Mouse (Mus musculus): ENCODE results near the gene Evi5l. TPM values are rescaled to one million over a fixed set of nuclear protein-coding genes. Genes with fewer than 3 reads are reported as not detected.

The Evi5l gene
- total RNA-seq, 2 experiments from 2014 or later, result 29.6 to 46.0 TPM

DNA sequence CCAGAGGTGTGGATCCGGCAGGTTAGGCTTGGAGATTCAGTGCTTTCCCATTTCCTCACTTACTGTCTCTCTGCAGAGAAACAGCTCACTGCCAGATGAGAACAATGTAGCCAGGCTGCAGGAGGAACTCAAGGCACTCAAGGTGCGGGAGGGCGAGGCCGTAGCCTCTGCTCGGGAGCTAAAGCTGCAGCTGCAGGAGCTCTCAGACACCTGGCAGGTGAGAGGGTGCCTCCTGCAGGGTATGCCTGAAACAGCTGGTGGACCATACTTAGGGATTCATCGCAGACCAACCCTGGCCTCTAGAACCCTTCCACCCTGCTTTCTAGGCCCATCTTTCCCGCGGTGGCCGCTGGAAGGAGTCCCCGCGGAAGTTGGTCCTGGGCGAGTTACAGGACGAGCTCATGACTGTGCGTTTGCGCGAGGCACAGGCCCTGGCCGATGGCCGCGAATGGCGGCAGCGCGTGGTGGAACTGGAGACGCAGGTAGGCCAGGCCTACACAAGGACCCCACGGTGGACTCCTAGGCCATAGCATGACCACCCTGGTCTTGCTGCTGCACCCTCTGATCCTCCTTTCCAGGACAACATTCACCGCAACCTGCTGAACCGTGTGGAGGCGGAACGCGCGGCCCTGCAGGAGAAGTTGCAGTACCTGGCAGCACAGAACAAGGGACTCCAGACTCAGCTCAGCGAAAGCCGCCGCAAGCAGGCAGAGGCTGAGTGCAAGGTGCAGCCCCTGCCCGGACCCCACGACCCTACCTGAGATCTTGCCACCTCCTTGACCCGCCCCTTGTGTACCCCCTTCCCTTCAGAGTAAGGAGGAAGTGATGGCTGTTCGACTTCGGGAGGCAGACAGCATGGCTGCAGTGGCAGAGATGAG is 39.1 kb downstream of the Evi5l start:
- no peak for DNase-seq

DNA sequence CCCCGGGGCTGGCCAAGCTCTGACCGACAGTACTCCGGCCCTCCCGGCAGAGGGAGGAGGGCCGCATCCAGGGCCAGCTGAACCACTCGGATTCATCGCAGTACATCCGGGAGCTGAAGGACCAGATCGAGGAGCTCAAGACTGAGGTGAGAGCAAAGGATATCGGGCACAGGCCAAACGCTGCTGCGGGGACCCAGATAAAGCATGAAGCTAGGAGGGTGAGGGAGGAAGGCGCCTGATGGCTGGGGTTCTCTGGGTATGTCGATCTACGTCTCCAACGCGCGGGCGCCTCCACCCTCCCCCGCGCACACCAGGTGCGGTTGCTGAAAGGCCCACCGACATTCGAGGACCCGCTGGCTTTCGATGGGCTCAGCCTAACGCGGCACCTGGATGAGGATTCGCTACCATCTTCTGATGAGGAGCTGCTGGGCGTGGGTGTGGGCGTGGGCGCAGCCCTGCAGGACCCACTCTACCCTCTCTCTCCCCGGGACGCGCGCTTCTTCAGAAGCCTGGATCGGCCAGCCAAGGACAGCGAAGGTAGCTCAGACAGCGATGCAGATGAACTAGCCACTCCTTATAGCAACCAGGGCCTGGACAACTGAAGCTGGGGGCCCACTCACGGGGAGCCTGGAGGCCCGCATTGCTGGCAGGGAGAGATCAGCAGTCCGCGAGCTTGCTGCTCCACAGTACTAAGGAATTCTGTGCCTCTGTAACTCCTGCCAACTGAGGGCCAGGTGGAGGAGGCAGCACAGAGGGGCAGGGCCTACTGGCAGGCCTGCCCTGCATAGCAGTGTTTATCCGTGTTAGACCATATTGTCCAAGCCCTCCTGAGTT is 40.0 kb downstream of the Evi5l start:
- DNase-seq, result no peak

DNA sequence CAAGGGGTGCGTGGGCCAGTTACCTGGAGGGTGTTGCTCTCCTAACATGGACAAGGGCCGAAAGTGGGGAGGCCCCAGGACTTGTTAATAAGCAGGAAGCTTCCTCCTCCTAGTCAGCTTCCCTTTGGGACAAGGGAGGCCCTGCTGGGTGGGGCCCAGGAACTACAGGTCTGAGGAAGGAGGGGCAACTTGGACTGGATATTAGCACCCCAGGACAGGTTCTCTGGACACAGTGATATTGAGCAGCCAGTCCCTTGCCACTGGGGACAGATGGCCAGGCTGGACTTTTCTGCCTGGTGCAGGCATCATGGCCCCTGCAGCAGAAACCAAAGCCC is 40.6 kb downstream of the Evi5l start:
- DNase-seq, result no peak

DNA sequence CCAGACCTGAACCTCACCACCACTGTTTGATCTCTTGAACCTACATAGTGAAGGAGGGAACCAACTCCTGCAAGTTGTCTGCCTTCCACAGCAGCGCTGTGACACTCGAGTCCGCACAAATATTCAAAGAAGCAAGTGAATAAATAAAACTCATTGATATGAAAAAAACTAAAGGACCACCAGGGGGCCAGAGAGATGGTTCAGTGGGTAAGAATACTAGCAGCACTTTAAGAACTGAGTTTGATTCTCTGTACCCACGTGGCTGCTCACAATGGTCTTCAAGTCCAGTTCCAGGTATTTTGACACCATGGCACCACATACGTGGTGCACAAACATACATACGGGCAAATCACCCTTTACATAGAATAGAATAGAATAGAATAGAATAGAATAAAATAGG is 44.7 kb downstream of the Evi5l start:
- DNase-seq, result no peak

DNA sequence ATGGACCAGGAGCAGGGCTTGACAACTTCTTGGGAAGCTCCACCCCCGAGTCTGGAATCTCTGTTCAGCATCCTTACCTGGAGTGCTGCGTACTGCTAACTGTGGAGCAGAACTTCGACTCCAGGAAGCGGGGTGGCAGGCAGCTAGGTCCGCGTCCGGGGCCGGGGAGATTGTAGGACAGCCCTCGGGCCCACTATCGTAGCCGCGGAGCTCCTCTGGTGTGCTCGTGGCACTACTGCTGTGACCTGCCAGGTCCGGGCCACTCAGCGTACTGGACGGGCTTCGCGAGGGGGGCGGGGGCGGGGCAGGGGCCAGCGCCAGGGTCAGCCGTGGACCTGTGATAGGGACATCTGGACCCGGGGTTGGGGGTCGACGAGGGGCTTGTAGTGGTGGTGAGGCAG is 46.4 kb downstream of the Evi5l start:
- peak; percentile 44 for DNase-seq

DNA sequence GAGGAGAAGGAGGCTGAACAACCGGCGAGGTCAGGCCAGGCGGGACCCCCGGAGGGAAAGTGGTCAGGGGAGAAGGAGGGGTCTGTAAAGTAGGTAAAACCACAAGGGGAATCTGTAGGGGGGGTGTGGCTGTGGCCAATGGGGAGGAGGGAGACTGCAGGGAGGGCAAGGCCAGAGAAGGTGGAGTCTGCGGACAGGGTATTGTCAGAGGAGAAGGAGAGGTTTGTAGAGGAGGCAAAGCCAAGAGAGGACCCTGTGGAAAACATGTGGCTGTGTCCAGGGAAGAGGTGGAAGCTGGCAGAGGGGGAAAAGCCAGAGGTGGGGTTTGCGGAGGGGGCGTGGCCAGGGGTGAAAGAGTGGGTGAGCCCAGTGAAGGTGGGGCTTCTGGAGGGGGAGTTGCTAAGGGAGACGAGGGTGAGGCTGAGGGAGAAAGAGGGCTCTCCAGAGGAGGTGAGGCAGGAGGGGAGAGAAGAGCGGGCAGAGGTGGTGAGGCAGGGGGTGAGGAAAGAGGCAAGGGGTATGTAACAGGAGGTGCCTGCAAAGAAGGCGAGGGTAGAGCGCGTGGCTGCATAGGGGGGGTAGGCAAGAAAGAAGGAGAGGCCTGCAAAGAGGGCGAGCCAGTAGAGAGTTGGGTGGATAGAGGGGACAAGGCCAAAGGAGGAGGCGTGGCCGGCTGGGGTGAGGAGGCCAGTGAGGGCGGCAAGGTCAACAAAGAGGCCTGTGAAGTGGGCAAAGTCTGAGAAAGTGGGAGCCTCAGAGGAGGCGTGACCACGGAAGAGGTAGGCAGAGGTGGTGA is 47.0 kb downstream of the Evi5l start:
- peak; percentile 83 for DNase-seq

DNA sequence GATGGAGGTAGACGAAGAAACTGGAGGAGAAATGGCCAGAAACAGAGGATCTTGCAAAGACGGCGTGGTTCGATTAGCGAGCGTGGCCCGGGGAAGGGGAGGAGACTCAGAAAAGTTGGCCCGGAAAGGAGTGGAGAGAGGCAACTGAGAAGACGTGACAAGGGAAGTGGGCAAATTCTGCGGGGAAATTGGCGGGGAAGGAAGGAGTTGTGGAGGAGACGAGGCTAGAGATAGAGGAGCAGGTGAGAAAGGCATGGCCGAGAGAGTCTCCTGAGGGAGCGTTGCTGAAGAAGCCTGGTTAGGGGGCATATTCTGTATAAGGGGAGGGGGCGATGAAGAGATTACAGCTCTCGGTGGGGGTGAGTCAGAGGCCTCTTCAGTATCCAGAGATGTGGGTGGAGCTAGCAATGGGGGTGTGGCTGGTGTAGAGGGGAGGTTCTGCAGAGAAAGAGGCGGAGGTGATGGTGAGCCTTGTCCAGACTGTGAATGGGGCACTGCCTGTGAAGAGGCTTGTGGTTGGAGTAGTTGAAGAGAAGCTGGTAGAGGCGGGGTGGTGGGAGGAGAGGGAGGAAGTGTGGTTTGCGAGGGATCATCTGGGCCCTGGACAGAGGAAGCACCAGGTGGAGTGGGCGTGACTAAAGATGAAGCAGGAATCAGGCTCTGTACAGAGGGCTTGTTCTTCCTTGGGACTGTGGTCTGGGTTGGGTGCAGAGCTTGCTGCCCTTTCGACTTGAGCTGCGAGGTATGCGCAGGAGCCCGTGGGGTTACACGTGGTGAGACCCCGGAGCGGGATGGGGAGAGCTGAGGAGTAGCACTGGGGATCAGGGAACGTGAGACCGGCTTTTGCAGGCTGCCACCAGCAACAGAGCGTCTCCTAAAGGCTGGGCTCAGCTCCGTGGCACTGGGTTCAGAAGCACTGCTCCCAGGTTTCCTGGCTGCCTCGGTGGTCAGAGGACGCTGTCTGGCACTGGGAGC is 47.9 kb downstream of the Evi5l start:
- DNase-seq, result peak; percentile 87

DNA sequence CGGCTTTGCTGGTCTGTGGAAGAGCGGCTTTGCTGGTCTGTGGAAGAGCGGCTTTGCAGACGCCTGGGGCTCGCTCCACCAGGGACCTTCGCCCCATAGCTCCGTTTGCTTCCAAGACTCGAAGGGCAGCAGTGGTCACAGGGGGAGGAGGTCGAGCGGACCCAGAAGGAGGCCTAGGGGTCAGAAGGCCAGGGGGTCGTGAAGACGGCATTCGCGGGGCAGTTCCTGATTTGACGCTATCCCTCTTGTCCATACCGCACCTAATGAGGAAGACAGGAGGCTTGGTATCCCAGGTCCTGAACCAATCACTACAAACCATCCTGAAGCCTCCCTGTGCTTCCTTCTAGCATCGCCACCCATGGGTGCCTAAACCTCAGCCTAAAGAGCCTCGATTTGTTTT is 49.9 kb downstream of the Evi5l start:
- DNase-seq, result no peak

DNA sequence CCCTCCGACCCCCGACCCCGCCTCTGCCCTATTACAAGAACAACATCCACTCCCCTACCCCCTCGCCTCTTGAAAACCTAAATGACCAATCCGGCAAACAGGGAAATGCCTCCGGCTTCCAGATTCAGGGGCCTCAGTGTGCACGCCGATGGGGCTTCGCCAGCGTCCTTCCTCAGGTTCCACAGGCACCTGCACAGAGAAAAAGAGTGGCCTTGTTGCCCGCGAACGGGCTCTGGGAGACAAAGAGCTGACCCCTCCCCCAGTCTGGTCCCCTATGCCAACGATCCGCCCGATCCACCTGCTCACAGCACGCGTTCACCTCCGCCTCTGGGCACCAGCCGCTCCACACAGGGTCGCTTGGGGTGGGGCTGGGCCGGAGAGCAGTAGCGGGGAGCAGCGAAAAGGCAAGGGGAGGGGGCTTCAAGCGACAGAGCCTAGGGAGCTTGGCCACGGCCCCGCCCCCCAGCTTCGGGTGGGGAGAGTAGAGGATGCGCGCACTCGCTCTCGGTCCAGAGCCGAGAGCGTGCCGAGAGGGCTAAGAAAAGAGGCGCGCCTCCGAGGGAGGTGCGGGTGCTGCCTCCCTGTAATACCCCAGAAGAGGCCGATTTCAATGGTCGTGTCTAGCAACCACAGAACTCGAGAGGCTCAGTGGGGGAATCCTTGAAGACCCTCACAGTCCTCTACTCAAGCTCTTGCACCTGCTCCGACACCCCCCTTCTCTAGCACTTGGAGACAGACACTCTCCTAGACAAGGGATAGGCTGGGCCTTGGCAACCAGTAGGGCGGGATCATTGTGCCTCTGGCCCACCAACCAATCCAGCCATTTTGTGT is 50.6 kb downstream of the Evi5l start, which contains the start of gene Prr36:
Gene Prr36 (minus strand): TSS at position 669 of the 831 bp plus-strand sequence.
- peak; percentile 56 for DNase-seq

DNA sequence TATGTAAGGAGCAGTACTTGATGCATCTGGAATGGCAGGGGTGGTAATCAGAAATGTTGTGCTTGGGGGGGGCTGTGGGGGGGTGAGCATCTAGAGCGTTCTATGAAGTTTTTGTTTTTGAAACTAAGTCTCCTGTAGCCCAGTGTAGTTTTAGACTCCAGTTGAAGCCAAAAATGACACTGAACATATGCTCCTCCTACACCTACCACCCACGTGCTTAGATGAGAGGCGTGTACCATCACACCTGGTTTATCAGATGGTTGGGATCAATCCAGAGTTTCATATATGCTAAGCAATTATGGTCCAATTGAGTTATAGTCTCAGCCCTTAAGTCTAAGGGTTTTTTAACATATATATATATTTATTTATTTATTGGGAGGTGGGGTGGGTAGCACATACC is 53.2 kb downstream of the Evi5l start:
- DNase-seq, result no peak

DNA sequence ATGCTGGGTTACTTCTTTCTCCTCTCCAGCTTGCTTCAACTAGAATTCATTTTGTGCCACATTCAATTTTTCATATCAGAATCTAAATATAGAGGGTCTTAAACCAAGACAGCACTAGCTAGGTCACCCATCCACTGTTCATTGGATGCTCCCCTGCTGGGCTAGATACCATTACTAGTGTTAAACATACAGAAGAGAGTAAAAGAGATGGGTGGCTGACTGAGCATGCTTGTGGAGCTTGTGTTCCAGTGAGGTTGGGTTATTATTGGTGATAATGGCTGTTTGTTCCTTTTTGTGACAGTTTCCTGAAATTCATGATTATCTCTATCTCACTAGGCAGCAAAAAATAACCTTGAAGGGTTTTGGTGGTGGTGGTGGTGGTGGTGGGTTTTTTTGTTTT is 55.7 kb downstream of the Evi5l start:
- DNase-seq, result no peak

DNA sequence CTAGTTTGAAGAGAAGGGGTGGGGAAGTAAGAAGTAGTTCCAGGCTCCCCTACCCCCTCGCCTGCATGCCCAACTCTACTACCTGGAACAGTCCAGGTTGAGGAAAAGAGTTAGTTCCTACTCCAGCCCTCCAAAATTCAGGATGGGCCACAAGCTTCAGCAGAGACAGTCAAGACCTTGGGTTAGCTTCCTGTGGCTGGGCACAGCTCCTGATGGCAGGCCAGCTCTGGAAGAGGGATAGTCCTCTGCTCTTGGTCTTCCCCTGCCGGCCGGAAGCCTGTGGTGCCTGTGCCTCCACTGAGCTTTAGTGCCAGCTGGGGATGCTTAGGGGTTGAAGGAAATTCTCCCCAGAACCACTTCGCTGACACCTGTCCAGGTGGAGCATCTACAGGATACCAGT is 60.0 kb downstream of the Evi5l start:
- no peak for DNase-seq

DNA sequence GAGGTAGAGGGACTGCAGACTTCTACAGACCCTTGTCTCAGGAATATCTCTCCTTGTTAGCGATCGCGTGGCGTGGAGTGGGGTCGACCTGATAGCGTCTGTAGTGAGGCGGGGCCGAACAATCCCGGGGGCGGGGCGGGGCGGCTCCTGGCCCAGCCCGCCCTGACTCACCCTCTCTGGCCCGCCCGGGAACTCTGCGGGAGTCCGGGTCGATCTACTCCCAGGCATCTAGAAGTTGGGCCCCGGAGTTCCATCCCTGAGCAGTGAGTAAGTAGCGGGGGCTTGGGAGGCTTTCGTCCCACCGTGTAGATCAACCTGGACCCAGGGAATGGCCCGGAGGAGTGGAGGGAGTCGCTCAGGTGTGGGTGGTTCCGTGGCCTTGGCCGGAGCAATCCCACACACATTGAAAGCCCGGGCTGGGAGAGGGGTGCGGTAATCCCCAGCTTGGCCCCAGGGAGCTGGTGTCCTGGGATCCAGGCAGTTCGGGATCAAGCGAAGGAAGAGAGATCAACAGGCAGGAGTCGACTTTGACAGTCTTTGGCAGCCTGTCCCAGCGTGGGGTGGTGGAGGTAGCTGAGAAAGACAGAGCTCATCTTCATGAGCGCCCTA is 60.5 kb downstream of the Evi5l start, which contains the start of gene Lrrc8e:
Gene Lrrc8e (plus strand): TSS at position 89 of the 609 bp plus-strand sequence.
- peak; percentile 80 for DNase-seq

DNA sequence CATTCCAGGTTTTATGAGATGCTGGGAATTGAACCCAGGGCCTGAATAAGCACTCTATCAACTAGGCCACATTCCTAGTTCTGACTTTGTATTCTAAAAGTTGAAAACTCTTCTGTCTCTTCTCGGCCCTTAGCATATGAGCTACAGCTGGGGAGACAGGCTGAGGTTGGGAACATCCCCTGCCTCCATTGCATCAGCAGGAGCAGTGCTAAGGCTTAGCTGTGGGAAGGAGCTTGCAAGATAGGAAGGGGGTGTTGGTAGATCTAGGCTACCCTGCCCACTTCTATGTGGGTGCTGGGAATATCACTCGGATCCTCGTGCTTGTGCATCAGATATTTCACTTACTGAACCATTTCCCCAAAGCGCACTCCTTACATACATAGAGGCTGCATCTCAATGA is 61.6 kb downstream of the Evi5l start:
- DNase-seq, result no peak

DNA sequence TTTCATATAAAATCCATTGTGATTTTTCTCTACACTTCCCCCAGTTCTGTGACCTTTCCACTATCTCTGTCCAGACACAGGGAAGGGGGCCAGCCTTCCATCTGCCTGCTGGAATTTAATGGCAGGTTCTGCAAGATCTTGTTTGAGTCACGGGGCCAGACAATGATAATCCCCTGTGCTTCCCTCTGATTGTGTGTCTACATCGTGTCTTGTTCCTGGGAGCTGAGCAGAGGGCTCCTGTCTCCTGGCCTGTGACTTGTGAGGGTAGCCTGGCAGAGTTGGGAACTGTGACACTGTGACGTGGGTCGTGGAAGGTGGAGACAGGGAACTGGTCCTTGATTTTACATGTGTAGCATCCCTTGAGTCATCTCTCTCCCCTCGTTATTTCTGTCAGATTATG is 63.4 kb downstream of the Evi5l start:
- no peak for DNase-seq

DNA sequence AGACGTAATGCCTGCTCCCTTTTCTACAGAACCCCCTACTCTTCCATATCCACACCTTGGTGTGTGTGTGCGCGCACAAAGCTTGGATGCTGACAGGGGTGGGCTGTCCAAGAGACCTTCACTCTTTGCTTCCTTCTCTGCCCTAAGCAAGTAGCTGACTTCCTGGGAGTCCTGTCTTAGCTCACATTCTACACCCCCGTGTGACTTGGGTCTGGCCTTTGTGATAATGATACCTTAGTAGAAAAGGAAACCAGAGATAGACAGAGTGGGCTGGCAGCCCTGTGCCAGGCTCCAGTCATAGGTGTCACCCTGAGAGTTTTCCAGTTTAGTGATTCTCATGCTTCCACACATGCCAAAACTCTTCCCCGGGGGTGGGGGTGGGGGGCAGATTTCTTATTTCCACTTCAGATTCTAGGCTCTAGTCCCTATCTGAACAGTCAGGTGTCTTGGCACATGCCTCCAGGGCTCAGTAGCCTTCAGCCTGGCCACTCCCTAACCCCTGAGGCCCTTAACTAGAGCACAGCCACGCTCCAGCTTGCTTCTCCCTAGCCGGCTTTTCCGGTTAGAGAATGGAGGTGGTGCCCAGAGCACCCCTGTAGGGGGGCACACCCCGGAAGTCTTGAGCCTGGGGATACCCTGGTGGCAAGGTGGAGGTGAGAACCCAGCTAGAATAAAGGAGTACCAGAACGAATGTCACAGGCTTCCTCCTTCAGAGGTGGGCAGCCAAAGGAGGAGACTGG is 64.4 kb downstream of the Evi5l start:
- DNase-seq, result no peak

DNA sequence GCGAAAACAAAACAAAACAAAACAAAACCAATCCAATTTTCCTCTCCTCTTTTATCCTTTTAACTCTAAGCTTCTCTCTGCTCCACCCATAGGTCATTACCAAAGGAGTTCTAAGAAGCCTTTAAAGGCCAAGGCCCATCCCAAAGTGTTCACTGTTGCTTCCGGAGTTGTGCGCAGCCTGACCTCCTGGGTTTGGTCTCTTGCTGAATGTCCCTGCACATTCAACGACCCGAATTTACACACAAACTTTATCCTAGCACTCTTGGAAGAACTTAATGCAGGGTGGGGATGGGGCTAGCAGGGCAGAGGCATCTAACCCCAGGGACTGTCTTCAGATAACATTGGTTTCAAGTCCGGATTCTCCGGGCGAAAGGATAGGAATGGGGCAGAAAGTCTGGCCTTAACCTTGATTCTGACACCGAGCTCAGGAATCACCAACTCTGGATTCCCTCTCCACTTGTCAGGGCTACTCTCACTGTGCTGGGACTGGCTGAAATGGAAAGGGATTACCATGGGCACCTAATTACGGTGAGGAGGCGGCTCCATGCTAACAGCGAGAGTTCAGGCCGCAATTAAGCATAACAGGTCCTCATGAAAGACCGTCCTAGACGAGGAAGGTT is 71.6 kb downstream of the Evi5l start:
- peak; percentile 65 for DNase-seq

DNA sequence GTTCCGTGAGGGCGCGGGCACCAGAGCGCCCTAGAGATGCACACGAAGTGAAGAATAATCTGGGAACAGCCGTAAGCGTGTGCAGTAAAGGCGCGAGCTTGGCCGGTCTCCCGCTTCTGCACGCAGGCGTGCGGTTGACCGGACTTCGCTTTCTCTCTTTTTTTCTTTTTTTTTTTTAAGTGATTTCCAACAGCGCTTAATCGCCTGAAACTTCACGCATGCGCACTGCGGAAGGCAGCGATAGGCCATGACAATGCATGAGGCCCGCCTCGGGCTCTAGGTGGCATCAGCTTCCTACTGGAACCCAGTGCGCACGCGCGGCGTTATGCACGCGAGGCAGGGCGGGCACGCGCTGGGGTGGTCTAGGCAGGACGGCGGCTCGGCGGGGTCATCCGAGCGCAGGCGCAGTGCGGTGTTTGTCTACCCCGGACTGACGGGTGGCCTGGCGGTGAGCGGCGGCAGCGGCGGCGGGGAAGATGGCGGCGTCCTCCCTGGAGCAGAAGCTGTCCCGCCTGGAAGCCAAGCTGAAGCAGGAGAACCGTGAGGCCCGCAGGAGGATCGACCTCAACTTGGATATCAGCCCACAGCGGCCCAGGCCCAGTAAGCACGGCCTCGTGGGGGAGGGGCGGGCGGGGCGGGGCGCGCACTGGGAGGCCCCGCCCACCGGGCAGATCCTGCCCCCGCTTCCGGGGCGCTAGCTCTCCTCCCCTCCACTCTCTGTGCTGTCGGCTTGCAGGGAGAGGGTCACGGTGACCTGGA is 72.2 kb downstream of the Evi5l start, which contains the start of the genes Map2k7 and Gm49320:
Gene Map2k7 (plus strand): TSS at position 307 of the 759 bp plus-strand sequence.
Gene Gm49320 (plus strand): TSS at position 432 of the 759 bp plus-strand sequence.
- DNase-seq, result peak; percentile 100
